Mouse (Mus musculus): ENCODE data around the gene Ctsll3. TPM values are rescaled to one million over a fixed set of nuclear protein-coding genes. Genes with fewer than 3 reads are reported as not detected.
A peak's percentile ranks its signal among the peaks of the same experiment; 100 is the strongest.

The Ctsll3 gene
- polyA plus RNA-seq, 2 experiments: not detected

DNA sequence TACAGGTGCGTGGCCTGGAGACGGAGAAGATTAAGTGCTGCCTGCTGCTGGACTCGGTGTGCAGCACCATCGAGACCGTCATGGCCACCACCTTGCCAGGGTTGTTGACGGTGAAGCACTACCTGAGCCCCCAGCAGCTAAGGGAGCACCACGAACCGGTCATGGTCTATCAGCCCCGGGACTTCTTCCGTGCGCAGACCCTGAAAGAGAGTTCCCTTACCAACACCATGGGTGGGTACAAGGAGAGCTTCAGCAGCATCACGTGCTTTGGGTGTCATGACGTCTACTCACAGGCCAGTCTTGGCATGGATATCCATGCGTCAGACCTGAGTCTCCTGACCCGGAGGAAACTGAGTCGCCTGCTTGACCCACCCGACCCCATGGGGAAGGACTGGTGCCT lies 41.5 kb downstream of the Ctsll3 start:
- TF ChIP-seq CTCF (IDR thresholded peaks at IDR 0.05; ENCODE audit: low read depth) (no peak), EP300 (IDR thresholded peaks at IDR 0.05; ENCODE audit: low read depth) (no peak)
- DNase-seq (ENCODE audit: low read depth in 3 of 3, low spot score in 3 of 3) (no peak), ATAC-seq (ENCODE audit: insufficient read depth) (no peak)
- Histone ChIP-seq H3K27ac (no peak overlapping the region), H3K4me2 (ENCODE audit: low read depth) (no peak overlapping the region), H3K9ac (replicated peaks) (no peak overlapping the region), H3K36me3 (replicated peaks; ENCODE audit: control insufficient read depth, insufficient read depth, low read depth) (no peaks in the 10 kb centered on the region), H3K4me3 (ENCODE audit: insufficient read depth in 1 of 2, low read depth in 2 of 2, low read length in 2 of 2) (no peak overlapping the region), H3K4me1 (replicated peaks; ENCODE audit: control insufficient read depth in 2 of 2, insufficient read depth in 2 of 2, low read length in 1 of 2) (no peaks in the 10 kb centered on the region), H3K9me3 (ENCODE audit: control insufficient read depth, low read length) (no peaks in the 10 kb centered on the region), H3K27me3 (ENCODE audit: control insufficient read depth, insufficient read depth, low read length) (no peaks in the 10 kb centered on the region)
- WGBS (ENCODE audit: insufficient replicate concordance): 76% methylated on average over 17 of the region's 17 CpGs

GRCm38 (mm10) chr13:60760392-60760791 lies 42.3 kb downstream of the Ctsll3 start:
- WGBS (ENCODE audit: insufficient replicate concordance): 74% methylated on average over 12 of the region's 12 CpGs
- no peaks in the 10 kb centered on the region for H3K36me3 ChIP-seq (replicated peaks; ENCODE audit: control insufficient read depth, insufficient read depth, low read depth)
- no peak for DNase-seq (ENCODE audit: low read depth in 3 of 3, low spot score in 3 of 3)
- H3K4me2 ChIP-seq (ENCODE audit: low read depth): no peak overlapping the region
- no peak for TF ChIP-seq CTCF (IDR thresholded peaks at IDR 0.05; ENCODE audit: low read depth)
- no peak for TF ChIP-seq EP300 (IDR thresholded peaks at IDR 0.05; ENCODE audit: low read depth)
- no peaks in the 10 kb centered on the region for H3K4me1 ChIP-seq (replicated peaks; ENCODE audit: control insufficient read depth in 2 of 2, insufficient read depth in 2 of 2, low read length in 1 of 2)
- H3K27me3 ChIP-seq (ENCODE audit: control insufficient read depth, insufficient read depth, low read length): no peaks in the 10 kb centered on the region
- H3K27ac ChIP-seq: no peak overlapping the region
- H3K4me3 ChIP-seq (ENCODE audit: insufficient read depth in 1 of 2, low read depth in 2 of 2, low read length in 2 of 2): no peak overlapping the region
- H3K9me3 ChIP-seq (ENCODE audit: control insufficient read depth, low read length): no peaks in the 10 kb centered on the region
- ATAC-seq (ENCODE audit: insufficient read depth): no peak
- H3K9ac ChIP-seq (replicated peaks): no peak overlapping the region

DNA sequence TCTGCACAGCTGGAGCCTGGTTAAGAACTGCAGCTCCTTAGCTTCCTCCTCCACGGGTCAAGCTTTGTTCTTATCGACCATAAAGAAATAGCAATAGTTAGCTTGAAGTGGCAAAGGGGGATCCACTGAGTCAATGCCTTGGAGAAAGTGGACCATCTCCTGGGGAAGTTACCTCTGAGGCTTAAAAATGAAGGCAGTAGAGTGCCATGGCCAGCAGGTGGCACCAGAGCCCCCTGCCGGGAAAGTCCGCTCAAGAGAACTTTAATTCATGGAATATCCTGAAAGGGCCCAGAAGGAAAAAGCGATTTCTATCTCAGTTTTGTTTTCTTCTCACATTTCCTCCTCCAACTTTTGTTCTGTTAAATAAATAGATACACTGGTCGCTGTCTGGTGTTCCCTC lies 43.5 kb downstream of the Ctsll3 start:
- ATAC-seq (ENCODE audit: insufficient read depth): no peak
- Histone ChIP-seq H3K4me3 (ENCODE audit: insufficient read depth in 1 of 2, low read depth in 2 of 2, low read length in 2 of 2) (no peak overlapping the region), H3K9me3 (ENCODE audit: control insufficient read depth, low read length) (no peaks in the 10 kb centered on the region), H3K27me3 (ENCODE audit: control insufficient read depth, insufficient read depth, low read length) (no peaks in the 10 kb centered on the region), H3K27ac (no peak overlapping the region), H3K36me3 (replicated peaks; ENCODE audit: control insufficient read depth, insufficient read depth, low read depth) (no peaks in the 10 kb centered on the region), H3K9ac (replicated peaks) (no peak overlapping the region), H3K4me2 (ENCODE audit: low read depth) (no peak overlapping the region), H3K4me1 (replicated peaks; ENCODE audit: control insufficient read depth in 2 of 2, insufficient read depth in 2 of 2, low read length in 1 of 2) (no peaks in the 10 kb centered on the region)
- no peak for TF ChIP-seq EP300 (IDR thresholded peaks at IDR 0.05; ENCODE audit: low read depth)
- peak; percentile 78 for TF ChIP-seq CTCF (IDR thresholded peaks at IDR 0.05; ENCODE audit: low read depth)
- WGBS (ENCODE audit: insufficient replicate concordance): 28% methylated on average over 6 of the region's 6 CpGs
- no peak for DNase-seq (ENCODE audit: low read depth in 3 of 3, low spot score in 3 of 3)

- Histone ChIP-seq H3K4me1 (replicated peaks; ENCODE audit: control insufficient read depth in 2 of 2, insufficient read depth in 2 of 2, low read length in 1 of 2) (no peaks in the 10 kb centered on the region), H3K9ac (replicated peaks) (no peak overlapping the region), H3K9me3 (ENCODE audit: control insufficient read depth, low read length) (no peaks in the 10 kb centered on the region), H3K27ac (no peak overlapping the region), H3K4me3 (ENCODE audit: insufficient read depth in 1 of 2, low read depth in 2 of 2, low read length in 2 of 2) (no peak overlapping the region), H3K27me3 (ENCODE audit: control insufficient read depth, insufficient read depth, low read length) (no peaks in the 10 kb centered on the region), H3K36me3 (replicated peaks; ENCODE audit: control insufficient read depth, insufficient read depth, low read depth) (no peaks in the 10 kb centered on the region; the same call in 1 of the 2 replicates), H3K4me2 (ENCODE audit: low read depth) (no peak overlapping the region)
- no peak for DNase-seq (ENCODE audit: low read depth in 3 of 3, low spot score in 3 of 3)
- ATAC-seq (ENCODE audit: insufficient read depth): 0 out of 2 replicates have a peak, but pooled peaks have one; percentile 37
- TF ChIP-seq CTCF (IDR thresholded peaks at IDR 0.05; ENCODE audit: low read depth): no peak
- no peak for TF ChIP-seq EP300 (IDR thresholded peaks at IDR 0.05; ENCODE audit: low read depth)
- 73% methylated on average over 13 of the region's 13 CpGs for WGBS (ENCODE audit: insufficient replicate concordance)
Measured at GRCm38 (mm10) chr13:60757292-60757691, 45.4 kb downstream of the Ctsll3 start.

DNA sequence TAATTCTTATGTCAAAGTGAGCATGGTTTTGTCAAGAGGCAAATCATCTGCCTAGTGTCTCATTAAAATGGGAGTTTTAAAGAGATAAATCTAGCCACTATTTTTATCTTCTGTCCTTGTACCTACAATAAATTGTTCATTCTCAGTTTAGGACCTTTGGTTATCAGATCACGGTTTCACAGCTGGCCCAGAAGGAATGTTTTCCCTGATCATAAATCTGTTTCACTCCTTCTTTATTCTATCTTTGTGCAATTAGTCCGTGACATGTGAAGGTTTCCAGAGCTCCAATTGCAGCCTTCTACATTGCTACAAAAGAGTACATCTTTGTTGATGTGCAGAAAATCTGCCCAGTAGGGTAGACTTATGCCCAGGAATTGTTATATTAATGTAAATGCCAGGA lies 47.4 kb downstream of the Ctsll3 start:
- Histone ChIP-seq H3K4me2 (ENCODE audit: low read depth) (no peak overlapping the region), H3K27ac (no peak overlapping the region), H3K9ac (replicated peaks) (no peak overlapping the region), H3K9me3 (ENCODE audit: control insufficient read depth, low read length) (no peaks in the 10 kb centered on the region), H3K4me1 (replicated peaks; ENCODE audit: control insufficient read depth in 2 of 2, insufficient read depth in 2 of 2, low read length in 1 of 2) (no peaks in the 10 kb centered on the region), H3K27me3 (ENCODE audit: control insufficient read depth, insufficient read depth, low read length) (no peaks in the 10 kb centered on the region), H3K4me3 (ENCODE audit: insufficient read depth in 1 of 2, low read depth in 2 of 2, low read length in 2 of 2) (no peak overlapping the region), H3K36me3 (replicated peaks; ENCODE audit: control insufficient read depth, insufficient read depth, low read depth) (no peaks in the 10 kb centered on the region; the same call in 1 of the 2 replicates)
- DNase-seq (ENCODE audit: low read depth in 3 of 3, low spot score in 3 of 3): no peak
- ATAC-seq (ENCODE audit: insufficient read depth): no peak
- TF ChIP-seq EP300 (IDR thresholded peaks at IDR 0.05; ENCODE audit: low read depth): no peak
- TF ChIP-seq CTCF (IDR thresholded peaks at IDR 0.05; ENCODE audit: low read depth): no peak
- 61% methylated on average over 2 of the region's 2 CpGs for WGBS (ENCODE audit: insufficient replicate concordance)
